Mouse (Mus musculus) midbrain, embryonic 14.5 days (tissue): Measurements from ENCODE around the gene Pik3cg. TPM values are rescaled to one million over a fixed set of nuclear protein-coding genes. Genes with fewer than 3 reads are reported as not detected.
A peak's percentile ranks its signal among the peaks of the same experiment; 100 is the strongest.

Experiments used
- ATAC-seq: fragments of 200-750 bp; cut with Nextera tagmentation; 2 replicates; pipeline ENCODE4 v1.8.0; 2017; ENCODE audit warnings: moderate number of reproducible peaks, moderate library complexity; ENCODE audit not compliant: low FRiP score, low TSS enrichment
- DNase-seq: peaks from one replicate; pipeline ENCODE4 v3.0.0-alpha.2; 2015
- H3K27ac ChIP-seq: fragments of 300-500 bp; sonication (generic); replicated peaks from 2 replicates; pipeline ENCODE4 v1.5.1; 2014; ENCODE audit warnings: mild to moderate bottlenecking, low read depth, low read length, moderate library complexity
- H3K27me3 ChIP-seq: fragments of 300-500 bp; sonication (generic); 2 replicates; pipeline ENCODE4 v1.6.1; 2014; ENCODE audit warnings: low read length, control low read depth, mixed read lengths; ENCODE audit not compliant: control insufficient read depth, insufficient read depth
- H3K36me3 ChIP-seq: fragments of 300-500 bp; sonication (generic); 2 replicates; pipeline ENCODE4 v1.6.1; 2014; ENCODE audit warnings: low read length, control low read depth; ENCODE audit not compliant: control insufficient read depth, insufficient read depth
- H3K4me1 ChIP-seq: fragments of 300-500 bp; sonication (generic); 2 replicates; pipeline ENCODE4 v1.6.1; 2014; ENCODE audit warnings: mild to moderate bottlenecking, antibody characterized with exemption, low read length, control low read depth; ENCODE audit not compliant: control insufficient read depth, insufficient read depth
- H3K4me2 ChIP-seq: fragments of 300-500 bp; sonication (generic); 2 replicates; pipeline ENCODE4 v1.6.1; 2014; ENCODE audit warnings: mild to moderate bottlenecking, low read length, moderate library complexity
- H3K4me3 ChIP-seq: fragments of 300-500 bp; sonication (generic); replicated peaks from 2 replicates; pipeline ENCODE4 v1.5.1; 2014; ENCODE audit warnings: low read depth, low read length
- H3K9ac ChIP-seq: fragments of 300-500 bp; sonication (generic); replicated peaks from 2 replicates; pipeline ENCODE4 v1.6.1; 2014; ENCODE audit warnings: mild to moderate bottlenecking, low read length, moderate library complexity
- H3K9me3 ChIP-seq: fragments of 300-500 bp; sonication (generic); 2 replicates; pipeline ENCODE4 v1.6.1; 2016; ENCODE audit warnings: low read length, control low read depth, mixed read lengths; ENCODE audit not compliant: control insufficient read depth
- WGBS: fragments of 180-500 bp; shearing (Covaris S2); extraction: QIAGEN DNeasy Blood & Tissue Kit; methylation state at CpG from one replicate; pipeline ENCODE4 v1.1.7; 2014; 5-methylcytosine and 5-hydroxymethylcytosine counted together
- polyA plus RNA-seq: library from polyadenylated mRNA; unstranded; fragments of >200 nt; fragmentation: Nextera tagmentation; extraction: Ambion mirVana; gene quantifications from 2 replicates; pipeline ENCODE4 v1.2.1, GENCODE M21; 2014

Gene Pik3cg
- polyA plus RNA-seq, 1 experiment from 2014 or later, result 1.5 TPM

DNA sequence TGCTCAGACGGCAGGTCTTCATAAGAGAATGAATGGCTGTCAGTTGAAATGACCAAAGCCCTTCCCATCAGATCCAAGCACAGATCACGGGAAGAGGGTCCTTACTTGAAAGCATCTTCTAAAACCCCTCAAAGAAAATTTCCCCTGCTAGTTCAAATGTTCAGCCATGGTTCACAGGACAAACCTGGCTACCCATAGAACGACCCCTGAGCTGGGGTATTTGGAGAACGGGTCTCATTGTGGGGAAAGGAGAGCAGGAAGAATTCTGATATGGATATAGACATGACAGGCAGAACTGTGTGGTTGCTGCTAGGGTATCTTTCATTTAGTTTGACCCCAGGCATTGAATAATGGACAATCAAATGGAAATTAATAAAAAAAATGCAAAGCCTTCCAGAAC is 62.8 kb downstream of the Pik3cg start:
- H3K27ac ChIP-seq, result no peak overlapping the region
- no peak for ATAC-seq
- no peaks in the 10 kb centered on the region for H3K9me3 ChIP-seq
- no peaks in the 10 kb centered on the region for H3K36me3 ChIP-seq
- DNase-seq, result no peak
- no peak overlapping the region for H3K4me2 ChIP-seq
- WGBS, result 84% methylated on average over 4 of the region's 4 CpGs
- no peaks in the 10 kb centered on the region for H3K27me3 ChIP-seq
- H3K4me3 ChIP-seq, result no peak overlapping the region
- H3K9ac ChIP-seq, result no peak overlapping the region
- no peaks in the 10 kb centered on the region for H3K4me1 ChIP-seq

DNA sequence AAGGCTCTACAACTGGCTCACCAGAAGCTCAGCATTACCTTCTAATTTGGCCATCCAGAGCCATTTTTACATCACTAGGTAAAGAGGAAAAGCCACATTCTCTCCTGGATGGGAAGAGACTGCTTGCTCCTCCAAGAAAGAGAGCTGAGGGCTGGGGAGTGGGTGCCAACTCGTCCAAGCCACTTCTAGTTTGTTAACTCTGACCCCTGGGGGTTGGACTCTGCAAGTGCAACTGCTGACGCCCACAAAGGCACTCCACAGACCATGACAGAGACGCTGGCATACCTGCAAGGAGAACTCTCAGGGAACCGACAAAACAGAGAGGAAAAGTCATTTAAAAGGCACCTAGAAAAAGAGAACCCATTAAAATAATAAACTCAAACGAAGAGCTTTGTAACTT is 63.9 kb downstream of the Pik3cg start:
- no peaks in the 10 kb centered on the region for H3K9me3 ChIP-seq

DNA sequence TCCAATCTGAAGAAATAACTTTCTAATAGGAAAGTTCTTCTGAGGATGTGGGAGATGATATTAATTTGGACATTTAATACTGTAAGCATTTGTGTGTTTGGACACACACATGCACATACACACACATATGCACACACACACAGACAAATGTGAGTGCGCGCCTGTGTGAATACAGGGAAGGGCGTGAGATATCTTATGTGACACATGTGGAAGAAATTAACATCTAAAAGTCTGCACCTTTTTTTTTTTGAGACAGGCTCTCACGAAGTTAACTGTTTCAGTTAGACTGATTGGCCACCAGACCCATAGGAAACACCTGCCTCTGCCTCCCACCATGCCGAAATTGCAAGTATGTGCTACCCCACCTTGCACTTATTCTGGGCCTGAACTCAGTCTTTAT is 64.7 kb downstream of the Pik3cg start:
- 90% methylated on average over 5 of the region's 5 CpGs for WGBS
- H3K9me3 ChIP-seq, result no peaks in the 10 kb centered on the region
- no peak overlapping the region for H3K9ac ChIP-seq
- H3K36me3 ChIP-seq, result no peaks in the 10 kb centered on the region
- no peak overlapping the region for H3K27ac ChIP-seq
- no peak overlapping the region for H3K4me2 ChIP-seq
- no peak for ATAC-seq
- no peaks in the 10 kb centered on the region for H3K27me3 ChIP-seq
- DNase-seq, result no peak
- H3K4me1 ChIP-seq, result no peaks in the 10 kb centered on the region
- H3K4me3 ChIP-seq, result no peak overlapping the region

More for the DNA sequence above, 63.9 kb downstream of the Pik3cg start:
- peak; percentile 83 for ATAC-seq
- H3K27me3 ChIP-seq, result no peaks in the 10 kb centered on the region
- no peaks in the 10 kb centered on the region for H3K4me1 ChIP-seq
- WGBS, result 4% methylated on average over 5 of the region's 5 CpGs
- H3K9ac ChIP-seq, result no peak overlapping the region; the same call in 1 of the 2 replicates
- no peak overlapping the region for H3K27ac ChIP-seq
- no peak overlapping the region for H3K4me2 ChIP-seq
- DNase-seq, result peak; percentile 90
- H3K36me3 ChIP-seq, result no peaks in the 10 kb centered on the region
- H3K4me3 ChIP-seq, result no peak overlapping the region

DNA sequence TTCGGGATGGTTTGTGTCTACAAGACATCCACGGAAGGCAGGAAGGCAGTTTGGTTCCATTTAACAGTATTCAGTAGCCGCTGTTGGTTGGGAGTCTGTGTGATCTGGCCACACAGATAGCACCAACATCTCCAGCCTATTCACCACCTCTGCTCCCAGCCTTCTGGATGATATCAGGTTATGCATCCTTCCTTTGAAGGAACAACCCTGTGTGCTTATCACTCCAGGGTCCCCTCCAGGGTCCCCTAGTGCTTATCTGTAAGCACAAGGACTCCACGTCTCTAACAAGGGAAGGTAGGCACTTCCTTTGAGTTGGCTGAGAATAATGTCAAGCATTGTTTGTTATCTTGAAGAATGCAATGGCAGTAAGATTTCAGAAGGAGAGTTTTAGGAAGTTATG is 65.3 kb downstream of the Pik3cg start:
- ATAC-seq, result no peak
- DNase-seq, result no peak
- H3K4me3 ChIP-seq, result no peak overlapping the region
- H3K27ac ChIP-seq, result no peak overlapping the region
- 78% methylated on average over 4 of the region's 4 CpGs for WGBS
- H3K4me1 ChIP-seq, result no peaks in the 10 kb centered on the region
- no peak overlapping the region for H3K4me2 ChIP-seq
- no peaks in the 10 kb centered on the region for H3K36me3 ChIP-seq
- H3K9ac ChIP-seq, result no peak overlapping the region
- no peaks in the 10 kb centered on the region for H3K27me3 ChIP-seq
- no peaks in the 10 kb centered on the region for H3K9me3 ChIP-seq

DNA sequence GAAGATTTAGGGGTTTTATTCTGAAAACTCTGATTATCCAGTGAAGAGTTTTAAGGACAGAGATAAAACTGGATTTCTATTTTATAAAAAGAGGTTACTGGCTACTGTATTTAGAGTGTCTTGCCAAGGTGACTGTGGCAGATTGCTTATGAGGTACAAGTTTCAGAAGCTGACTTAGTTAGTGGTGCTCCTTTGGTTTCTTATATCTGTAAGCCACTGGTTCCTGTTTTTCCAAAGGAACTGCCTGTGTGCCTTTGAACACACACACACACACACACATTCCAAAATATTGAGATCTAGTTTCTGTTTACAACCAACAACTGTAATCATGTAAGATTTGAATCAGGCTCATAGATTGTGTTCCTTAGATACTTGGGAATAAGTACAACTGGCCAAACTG is 66.7 kb downstream of the Pik3cg start:
- no peak overlapping the region for H3K27ac ChIP-seq
- no peaks in the 10 kb centered on the region for H3K4me1 ChIP-seq
- ATAC-seq, result no peak
- no peak overlapping the region for H3K9ac ChIP-seq
- no peak overlapping the region for H3K4me2 ChIP-seq
- no peaks in the 10 kb centered on the region for H3K36me3 ChIP-seq
- no peak for DNase-seq
- no peaks in the 10 kb centered on the region for H3K9me3 ChIP-seq
- no peaks in the 10 kb centered on the region for H3K27me3 ChIP-seq
- no peak overlapping the region for H3K4me3 ChIP-seq

DNA sequence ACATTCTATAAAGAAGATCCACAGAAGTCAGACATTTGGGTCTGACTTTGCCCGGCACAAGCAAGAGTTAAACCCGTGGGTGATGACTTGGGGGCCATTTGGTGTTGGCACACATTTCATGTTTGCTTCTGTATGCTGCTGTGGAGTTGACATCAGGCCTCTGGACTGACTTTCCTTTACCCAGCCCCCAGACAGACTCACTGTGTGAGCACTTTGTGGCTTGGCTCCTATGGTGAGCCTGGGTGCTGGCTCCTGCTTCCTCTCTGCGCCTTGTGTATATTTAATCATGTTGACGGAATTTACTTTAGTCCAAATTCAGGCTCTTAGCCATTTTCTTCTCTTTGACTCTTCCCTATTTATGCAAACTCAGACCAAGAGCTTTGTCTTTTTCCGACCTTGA is 69.6 kb downstream of the Pik3cg start:
- no peaks in the 10 kb centered on the region for H3K36me3 ChIP-seq
- DNase-seq (no peak), ATAC-seq (no peak)
- H3K4me1 ChIP-seq, result peaks cover 2% of the 10 kb centered on the region; the same call in 1 of the 2 replicates
- H3K4me2 ChIP-seq, result no peak overlapping the region
- H3K9ac ChIP-seq, result no peak overlapping the region
- WGBS, result 84% methylated on average over 5 of the region's 5 CpGs
- H3K4me3 ChIP-seq, result no peak overlapping the region
- H3K27me3 ChIP-seq, result no peaks in the 10 kb centered on the region
- no peak overlapping the region for H3K27ac ChIP-seq
- no peaks in the 10 kb centered on the region for H3K9me3 ChIP-seq

DNA sequence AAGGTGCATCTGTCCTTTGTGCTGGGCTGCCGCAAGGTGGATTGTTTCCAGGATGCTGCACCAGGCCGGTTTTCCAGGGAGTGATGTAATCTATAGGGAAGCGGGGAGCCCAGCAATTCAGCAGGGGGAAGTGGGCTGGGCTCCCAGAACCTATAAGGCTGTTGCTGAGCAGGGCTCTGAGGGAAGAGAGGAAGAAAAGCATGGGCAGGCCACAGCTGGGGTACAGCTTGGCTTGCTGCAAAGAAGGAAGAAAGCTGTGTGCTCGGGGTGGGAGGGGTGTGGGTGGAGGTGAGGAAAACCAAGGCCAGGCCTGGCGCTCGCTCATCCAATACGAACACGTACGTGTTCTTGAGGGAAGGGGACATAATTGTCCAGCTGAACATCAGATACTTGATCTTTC is 70.1 kb downstream of the Pik3cg start:
- WGBS, result 73% methylated on average over 9 of the region's 9 CpGs
- Histone ChIP-seq H3K4me2 (no peak overlapping the region), H3K9ac (no peak overlapping the region), H3K9me3 (no peaks in the 10 kb centered on the region), H3K4me1 (peaks cover 7% of the 10 kb centered on the region; the same call in 1 of the 2 replicates), H3K36me3 (no peaks in the 10 kb centered on the region), H3K27ac (no peak overlapping the region), H3K4me3 (no peak overlapping the region), H3K27me3 (no peaks in the 10 kb centered on the region)
- ATAC-seq, result no peak
- DNase-seq, result no peak

DNA sequence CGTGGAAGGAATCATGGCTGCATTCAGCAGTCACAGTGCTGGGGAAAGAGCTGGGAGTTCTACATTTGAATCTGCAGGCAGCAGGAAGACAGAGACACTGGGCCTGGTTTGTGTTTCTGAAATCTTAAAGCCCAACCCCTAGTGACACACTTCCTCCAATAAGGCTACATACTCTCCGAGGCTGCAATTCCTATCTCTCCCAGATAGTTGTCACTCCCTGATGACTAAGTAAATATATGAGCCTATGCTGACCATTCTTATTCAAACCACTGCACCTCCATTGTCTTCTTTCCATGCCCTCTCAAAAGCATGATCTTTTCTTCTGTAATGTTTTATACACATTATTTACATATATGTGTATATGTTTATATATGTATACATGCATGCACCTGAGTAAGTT is 70.9 kb downstream of the Pik3cg start:
- WGBS, result 82% methylated on average over 2 of the region's 2 CpGs
- Histone ChIP-seq H3K4me3 (no peak overlapping the region), H3K9ac (no peak overlapping the region), H3K36me3 (no peaks in the 10 kb centered on the region), H3K4me1 (peaks cover 13% of the 10 kb centered on the region), H3K4me2 (no peak overlapping the region), H3K9me3 (no peaks in the 10 kb centered on the region), H3K27ac (no peak overlapping the region), H3K27me3 (no peaks in the 10 kb centered on the region)
- ATAC-seq, result no peak
- DNase-seq, result no peak

DNA sequence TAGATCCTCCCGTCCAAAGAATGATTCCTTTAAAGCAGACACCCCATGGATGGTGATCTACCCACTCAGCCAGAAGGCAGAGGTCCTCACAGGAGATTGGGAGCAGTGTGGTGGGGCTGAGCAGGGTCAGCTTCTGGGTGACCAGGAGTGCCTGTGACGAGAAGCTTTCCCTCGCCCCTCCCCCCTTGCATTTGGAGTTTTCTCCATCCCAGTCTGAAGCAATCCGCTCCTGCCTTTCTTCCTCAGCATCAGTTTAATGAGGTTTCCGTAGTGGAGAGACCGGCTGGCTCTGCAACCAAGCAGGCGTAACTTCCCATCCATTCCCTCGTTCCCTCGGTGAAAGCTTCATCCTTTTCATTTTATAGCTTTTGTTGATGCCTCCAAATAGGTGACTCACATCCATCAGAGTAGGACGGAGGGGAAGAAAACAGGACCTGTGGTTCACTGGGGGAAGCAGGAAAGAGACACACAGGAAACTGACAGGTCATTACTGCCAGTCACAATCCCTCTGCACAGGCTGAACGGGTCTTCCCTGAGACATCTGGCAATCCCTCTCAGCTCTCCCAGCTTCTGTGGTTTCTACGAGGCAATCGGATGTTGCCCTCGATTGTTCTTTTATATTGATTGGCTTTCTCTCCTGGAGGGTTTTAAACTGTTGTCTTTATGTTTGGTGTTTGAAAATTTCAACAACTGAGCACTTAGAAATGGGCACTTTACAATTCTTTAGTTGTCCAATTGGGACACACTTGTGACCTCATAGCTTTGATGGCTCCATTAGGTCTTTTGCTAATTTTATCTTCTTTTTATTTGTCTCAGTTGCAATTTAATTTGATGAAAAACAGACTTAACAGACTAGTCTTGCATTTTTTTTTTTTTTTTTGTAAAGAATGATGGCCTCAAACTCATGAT is 80.6 kb downstream of the Pik3cg start:
- no peaks in the 10 kb centered on the region for H3K9me3 ChIP-seq
- ATAC-seq, result no peak
- H3K4me3 ChIP-seq, result no peak overlapping the region
- H3K27ac ChIP-seq, result peak overlapping the region; percentile 10; the same call in 1 of the 2 replicates
- no peaks in the 10 kb centered on the region for H3K36me3 ChIP-seq
- 25% methylated on average over 14 of the region's 14 CpGs for WGBS
- 0 out of 2 replicates have a peak overlapping the region, but pooled peaks have one; percentile 11 for H3K4me2 ChIP-seq
- H3K9ac ChIP-seq, result 0 out of 2 replicates have a peak overlapping the region, but pooled peaks have one; percentile 6
- peaks cover 8% of the 10 kb centered on the region for H3K4me1 ChIP-seq
- peak; percentile 36 for DNase-seq
- no peaks in the 10 kb centered on the region for H3K27me3 ChIP-seq
